Mouse (Mus musculus) brain, embryonic 18.5 days (tissue): Measurements from ENCODE around the gene Slc7a11.
"Not testable (repeated sequence)": the region's sequence is repeated elsewhere in the genome, so short reads cannot be mapped to it uniquely, and the experiment has no call there.

Experiments
- DNase-seq: peaks from one replicate; pipeline ENCODE4 v3.0.0-alpha.2; 2012; ENCODE audit warnings: low read depth, low spot score

The Slc7a11 gene

GRCm38 (mm10) chr3:50443421-50443916 is at the start of gene Slc7a11:
TSS of gene Slc7a11 (minus strand) at chr3:50443614.
- DNase-seq, result no peak

GRCm38 (mm10) chr3:50491678-50492077 is 48.3 kb upstream of the Slc7a11 start:
- no peak for DNase-seq

DNA sequence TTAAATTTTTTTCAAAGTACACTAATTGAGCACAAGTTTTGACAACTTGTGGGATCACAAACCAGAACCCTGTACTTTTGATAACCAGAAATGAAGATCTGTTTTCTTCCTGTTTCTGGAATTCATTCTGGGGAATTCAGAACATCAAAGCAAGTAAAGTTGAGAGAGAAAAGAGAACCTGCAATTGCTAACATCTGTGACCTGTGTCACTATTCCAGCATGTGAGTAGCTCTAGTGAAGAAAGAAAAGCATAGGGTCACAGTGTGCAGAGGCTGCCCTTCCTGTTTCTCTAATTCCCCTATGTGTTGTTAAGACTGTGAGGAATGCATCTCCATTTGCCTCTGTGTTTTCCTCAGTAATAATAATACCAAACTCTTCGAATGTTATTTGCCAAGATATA is 40.7 kb upstream of the Slc7a11 start:
- DNase-seq, result no peak

- DNase-seq, result peak; percentile 62
Observed at GRCm38 (mm10) chr3:50462223-50462622, 18.8 kb upstream of the Slc7a11 start.

DNA sequence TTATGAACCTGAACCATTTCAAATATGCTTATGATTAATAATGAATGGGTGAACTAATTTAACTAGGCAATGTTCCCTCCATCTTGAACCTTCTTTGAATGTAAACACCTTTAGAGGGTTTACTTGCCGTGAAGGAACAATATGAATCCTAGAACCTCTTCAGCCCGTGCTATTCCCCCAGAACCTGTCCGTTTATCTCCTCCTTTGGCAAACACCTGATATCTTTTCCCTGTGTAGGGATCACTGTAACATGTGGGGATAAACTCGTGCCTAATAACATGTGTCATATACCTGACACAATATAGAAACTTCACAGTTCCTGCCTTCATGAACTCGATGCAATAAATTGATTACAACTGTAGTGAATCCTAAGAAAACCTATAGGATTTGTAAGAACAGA is 13.7 kb upstream of the Slc7a11 start:
- DNase-seq, result no peak

DNA sequence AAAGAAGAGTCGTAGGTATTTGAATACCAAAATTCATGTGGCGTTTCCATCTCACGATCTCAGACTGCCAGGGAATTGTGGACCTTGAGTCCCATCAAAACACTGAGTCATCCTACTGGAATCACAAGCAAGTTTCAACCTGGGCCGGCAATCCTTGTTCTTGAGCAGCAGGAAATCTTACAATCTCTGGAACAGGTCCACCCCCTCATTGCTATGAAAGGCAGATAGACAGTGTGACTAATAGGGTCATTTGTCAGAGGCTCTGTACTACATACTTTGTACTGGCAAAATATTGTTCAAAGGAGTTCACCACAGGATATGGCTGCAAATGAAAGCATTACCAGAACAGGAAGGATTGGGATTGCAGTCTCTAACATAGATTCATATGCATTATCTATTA is 13.2 kb upstream of the Slc7a11 start:
- DNase-seq, result no peak

GRCm38 (mm10) chr3:50456023-50456422 is 12.6 kb upstream of the Slc7a11 start:
- DNase-seq, result no peak

- DNase-seq, result no peak
Observed at GRCm38 (mm10) chr3:50445050-50445775, 1.8 kb upstream of the Slc7a11 start.

DNA sequence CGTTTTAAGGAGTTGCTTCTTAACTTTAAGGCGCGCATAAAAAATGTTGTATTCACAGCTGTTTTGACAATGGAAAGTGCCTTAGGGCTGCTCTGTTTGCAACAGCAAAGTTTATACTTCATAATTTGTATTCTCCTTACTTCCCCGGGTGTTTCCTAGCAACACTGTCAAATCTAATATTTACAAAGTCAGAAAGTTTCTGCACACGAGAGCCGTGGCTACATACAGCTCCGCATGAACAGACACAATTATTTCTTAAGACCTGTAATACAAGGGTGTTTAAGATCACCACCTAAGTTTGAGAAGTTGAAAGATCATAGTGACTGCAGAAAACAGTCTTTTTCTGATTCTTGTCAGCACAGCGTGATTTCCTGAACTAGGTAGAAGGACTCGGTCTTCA is 528 bp upstream of the Slc7a11 start:
- no peak for DNase-seq

DNA sequence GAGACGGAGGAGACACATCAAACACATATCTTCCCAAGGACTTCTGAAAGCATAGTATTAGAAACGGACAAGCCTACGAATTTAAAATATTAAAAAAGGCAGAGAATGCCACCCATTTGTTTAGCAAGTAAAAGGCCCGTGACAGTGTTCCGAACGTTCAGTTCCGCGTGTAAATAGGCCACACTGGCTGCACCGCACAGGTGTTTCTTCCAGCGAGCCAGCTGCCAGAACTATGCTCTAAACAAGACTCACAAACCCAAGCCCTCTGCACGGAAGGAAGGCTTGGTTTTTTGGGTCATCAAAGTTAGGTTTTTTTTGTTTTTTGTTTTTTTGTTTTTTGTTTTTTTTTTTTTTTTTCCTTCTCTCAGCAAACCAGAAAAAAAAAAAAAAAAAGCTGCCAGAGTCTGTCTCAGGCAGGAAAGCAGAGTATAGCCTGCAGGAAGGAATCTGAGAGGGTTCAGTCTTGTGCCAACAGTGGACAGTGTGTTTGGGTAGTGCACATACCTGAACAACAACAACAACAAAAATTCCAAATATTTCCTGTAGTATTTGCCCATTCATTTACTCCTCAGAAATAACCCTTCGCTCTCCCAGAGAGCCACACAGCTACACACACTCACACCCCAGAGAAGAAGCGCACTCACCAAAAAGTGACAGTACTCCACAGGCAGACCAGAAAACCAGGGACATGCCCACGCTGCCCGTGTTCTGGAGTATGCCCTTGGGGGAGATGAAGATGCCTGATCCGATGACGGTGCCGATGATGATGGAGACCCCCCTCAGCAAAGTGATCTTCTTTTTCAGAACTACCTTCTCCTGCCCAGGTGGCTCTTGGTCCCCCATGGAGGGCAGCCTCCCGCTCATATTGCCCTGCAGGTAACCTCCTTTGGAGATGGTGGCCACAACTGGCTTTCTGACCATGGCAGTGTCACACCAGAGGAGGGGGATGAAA is 797 bp downstream of the Slc7a11 start:
- DNase-seq, result no peak

- no peak for DNase-seq
Observed at GRCm38 (mm10) chr3:50441330-50441729, 2.1 kb downstream of the Slc7a11 start.

GRCm38 (mm10) chr3:50440409-50440808 is 3.0 kb downstream of the Slc7a11 start:
- DNase-seq, result no peak

GRCm38 (mm10) chr3:50439429-50439828 is 4.0 kb downstream of the Slc7a11 start:
- DNase-seq, result no peak

GRCm38 (mm10) chr3:50438520-50439253 is 4.7 kb downstream of the Slc7a11 start:
- DNase-seq, result no peak

- not testable (repeated sequence) for DNase-seq
Observed at GRCm38 (mm10) chr3:50438081-50438480, 5.3 kb downstream of the Slc7a11 start.

- not testable (repeated sequence) for DNase-seq
Observed at GRCm38 (mm10) chr3:50436409-50436808, 7.0 kb downstream of the Slc7a11 start.

DNA sequence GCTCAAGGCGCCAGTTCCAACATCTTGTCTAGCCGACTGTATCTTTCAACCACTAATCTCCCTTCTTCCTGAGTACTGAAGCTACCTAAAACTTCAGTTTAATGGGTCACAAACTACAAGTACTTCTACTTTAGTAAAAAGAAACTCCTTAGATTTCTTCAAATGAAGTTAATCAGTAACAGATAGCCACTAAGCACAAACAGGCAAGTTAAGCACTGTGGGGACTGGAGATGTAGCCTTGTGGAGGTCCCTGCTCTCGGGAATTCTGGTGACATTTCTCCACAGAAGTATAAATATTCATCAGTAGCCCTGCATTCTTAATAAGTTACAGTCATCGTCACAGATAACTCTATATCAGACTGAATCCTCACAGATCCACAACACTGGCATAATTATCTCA is 9.6 kb downstream of the Slc7a11 start:
- DNase-seq, result no peak

DNA sequence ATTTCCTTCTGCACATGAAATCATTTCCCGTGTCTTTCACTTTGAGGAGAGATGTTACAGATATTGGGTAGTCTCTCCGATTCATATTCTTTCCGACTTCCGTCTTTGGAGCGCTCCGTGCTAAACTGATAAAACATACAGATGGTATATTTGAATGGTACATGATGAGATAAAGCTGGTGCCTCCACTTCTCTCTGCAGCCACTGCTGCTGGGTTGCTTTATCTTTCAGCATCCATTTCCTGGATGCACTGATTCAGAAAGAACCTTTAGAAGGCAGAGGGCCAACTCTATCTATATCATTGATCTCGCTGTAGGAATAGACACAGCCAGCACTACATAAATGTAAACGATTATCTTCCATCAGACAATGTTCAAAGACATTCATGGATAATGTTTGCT is 12.6 kb downstream of the Slc7a11 start:
- DNase-seq, result no peak

DNA sequence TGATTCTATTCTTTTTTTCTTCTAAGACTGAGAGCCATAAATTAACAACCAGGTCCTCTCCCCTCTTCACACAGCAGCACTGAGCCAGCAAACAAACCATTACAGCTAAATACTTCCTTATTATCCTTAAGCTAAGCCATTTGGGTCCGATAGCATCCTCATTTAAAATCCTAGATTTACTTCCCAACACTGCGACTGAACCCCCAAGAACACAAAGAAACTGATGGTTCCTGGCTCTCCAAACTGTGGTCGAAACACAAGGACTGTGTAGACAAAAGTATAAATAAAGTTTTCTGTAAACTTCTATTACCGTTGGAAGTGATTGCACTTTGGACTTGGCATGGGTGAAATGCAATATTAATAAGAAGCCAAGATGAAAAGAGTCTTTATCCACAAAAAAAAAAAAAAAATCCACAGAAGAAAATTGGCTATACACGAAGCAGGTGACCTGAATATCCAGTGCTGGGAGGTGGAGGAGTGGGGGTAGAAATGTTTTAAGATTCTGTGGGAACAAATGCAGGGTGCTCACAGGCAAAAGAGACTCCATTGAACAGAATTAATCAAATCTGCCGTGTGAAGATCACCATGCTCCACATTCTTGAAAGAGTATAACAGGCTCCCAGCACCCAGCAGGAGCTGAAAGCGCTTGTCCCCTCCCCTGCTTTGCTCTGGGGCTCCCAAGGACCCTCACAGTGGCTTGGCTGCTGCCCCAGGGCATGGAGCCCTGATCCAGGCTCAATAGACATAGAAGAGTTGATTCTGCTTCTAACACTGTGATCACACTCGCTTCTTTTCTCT is 21.7 kb downstream of the Slc7a11 start:
- peak; percentile 49 for DNase-seq

DNA sequence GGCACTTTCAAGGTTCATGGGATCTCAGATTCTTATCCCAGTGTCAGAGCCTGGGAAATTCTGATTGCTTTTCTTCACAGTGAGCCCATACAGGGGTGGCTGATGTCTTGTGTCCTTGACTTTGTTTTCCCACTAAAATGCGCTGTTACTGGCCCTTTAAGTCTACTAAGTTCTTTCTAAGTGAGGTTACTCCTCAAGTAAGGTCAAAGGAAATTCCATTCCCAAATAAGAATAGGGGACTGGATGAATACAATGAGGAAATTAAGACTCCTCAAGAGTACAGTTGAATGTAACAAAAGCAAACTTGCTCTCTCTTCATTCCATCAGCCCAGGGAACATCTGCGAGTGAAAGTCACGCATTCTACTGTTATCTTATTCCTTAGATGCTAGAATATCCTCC is 24.3 kb downstream of the Slc7a11 start:
- no peak for DNase-seq

DNA sequence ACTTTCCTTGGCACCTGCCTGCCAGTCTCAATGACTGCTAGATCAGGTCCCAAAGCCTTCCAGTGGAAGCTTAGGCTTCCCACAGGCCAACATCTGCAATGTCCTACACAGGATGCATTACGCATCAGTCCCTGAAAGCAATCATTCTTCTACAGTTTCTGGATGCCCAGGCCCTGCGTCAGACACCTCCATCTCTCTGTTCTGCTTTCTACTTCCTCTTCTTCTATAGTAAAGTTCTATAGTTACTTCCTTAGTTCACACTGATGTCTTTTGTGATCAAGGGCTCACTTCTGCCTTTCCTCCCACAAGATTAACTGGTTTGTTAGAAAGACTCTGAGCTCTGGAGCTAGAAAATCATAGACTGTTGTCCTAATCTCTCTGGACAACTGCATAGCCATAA is 36.6 kb downstream of the Slc7a11 start:
- DNase-seq, result no peak
